Mouse (Mus musculus) ES-Bruce4 (cell line): Measurements from ENCODE around the gene Rpl19.

Experiments
- CTCF ChIP-seq: IDR thresholded peaks from one replicate; pipeline ENCODE4 v1.8.1; 2011; ENCODE audit warnings: low read depth, low read length
- EP300 ChIP-seq: IDR thresholded peaks from 2 replicates; pipeline ENCODE4 v1.6.1; 2011; ENCODE audit warnings: low read depth, low read length; ENCODE audit not compliant: insufficient read depth
- POLR2A ChIP-seq: IDR thresholded peaks from one replicate; pipeline ENCODE4 v1.8.1; 2011; ENCODE audit warnings: low read length; ENCODE audit not compliant: insufficient read depth

GRCm38 (mm10) chr11:98024516-98024915, 2.0 kb upstream of the Rpl19 start:
- TF ChIP-seq CTCF = no peak
- TF ChIP-seq POLR2A = no peak
- no peak for TF ChIP-seq EP300
